Mouse (Mus musculus): Measurements from ENCODE around the gene Srsf9. TPM values are rescaled to one million over a fixed set of nuclear protein-coding genes. Genes with fewer than 3 reads are reported as not detected.

Srsf9 gene
- polyA plus RNA-seq, 1 experiment from 2014 or later = 59.2 TPM

DNA sequence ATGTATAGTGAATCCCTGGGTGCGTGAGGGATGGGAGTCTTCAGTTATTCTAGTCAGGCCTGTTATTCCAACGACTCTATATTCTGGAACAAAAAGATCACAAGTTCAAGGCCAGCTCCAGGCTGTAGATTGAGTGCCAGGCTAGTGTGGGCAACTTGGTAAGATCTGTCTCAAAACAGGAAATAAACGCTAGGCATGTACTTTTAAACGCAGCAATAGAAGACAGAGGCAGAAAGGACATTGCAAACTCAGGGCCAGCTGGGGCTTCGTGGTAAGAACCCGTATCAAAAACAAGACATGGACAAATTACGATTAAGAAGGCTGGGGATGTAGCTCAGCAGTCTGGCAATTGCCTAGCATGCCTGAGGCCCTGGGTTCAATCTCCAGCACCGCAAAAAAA is 32.5 kb downstream of the Srsf9 start:
- WGBS (ENCODE audit: insufficient replicate concordance) = 51% methylated on average over 8 of the region's 8 CpGs
- Histone ChIP-seq H3K36me3 (ENCODE audit: control insufficient read depth, insufficient read depth) (no peaks in the 10 kb centered on the region), H3K9ac (ENCODE audit: low read depth, low read length) (no peak overlapping the region), H3K4me3 (ENCODE audit: low read depth, low read length) (no peak overlapping the region), H3K4me1 (ENCODE audit: control insufficient read depth, low read depth, low read length) (no peaks in the 10 kb centered on the region; the same call in 1 of the 2 replicates), H3K4me2 (ENCODE audit: low read depth, low read length) (no peak overlapping the region), H3K27ac (ENCODE audit: low read length) (no peak overlapping the region), H3K27me3 (ENCODE audit: control insufficient read depth, insufficient read depth, low read depth, low read length) (peaks cover 7% of the 10 kb centered on the region; the same call in 1 of the 2 replicates), H3K9me3 (replicated peaks; ENCODE audit: control insufficient read depth, low read length) (no peaks in the 10 kb centered on the region)
- no peak for ATAC-seq (ENCODE audit: low read depth)

- H3K4me1 ChIP-seq (ENCODE audit: control insufficient read depth, low read depth, low read length) = no peaks in the 10 kb centered on the region; the same call in 1 of the 2 replicates
- WGBS (ENCODE audit: insufficient replicate concordance) = 51% methylated on average over 5 of the region's 5 CpGs
Observed at GRCm38 (mm10) chr5:115359851-115360372, 32.9 kb downstream of the Srsf9 start.

DNA sequence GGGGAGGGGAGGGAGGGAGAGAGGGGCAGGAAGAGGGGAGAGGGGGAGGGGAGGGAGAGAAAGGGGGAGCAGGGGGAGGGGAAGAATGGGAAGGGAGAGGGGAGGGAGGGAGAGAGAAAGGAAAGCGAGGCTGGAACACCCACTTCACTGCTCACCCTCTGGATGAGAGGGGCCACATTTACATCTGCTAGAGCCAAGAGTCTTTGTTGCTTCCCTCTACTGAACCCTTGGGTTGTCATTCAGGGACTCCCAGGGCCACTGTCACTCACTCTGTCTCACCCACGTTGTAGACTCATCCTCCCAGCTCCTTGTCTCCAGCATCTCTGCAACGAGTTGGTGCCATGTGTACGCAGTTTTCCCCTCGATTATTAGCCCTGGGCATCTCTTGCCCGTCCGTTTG is 35.2 kb downstream of the Srsf9 start:
- Histone ChIP-seq H3K4me3 (ENCODE audit: low read depth, low read length) (no peak overlapping the region), H3K4me2 (ENCODE audit: low read depth, low read length) (no peak overlapping the region), H3K4me1 (ENCODE audit: control insufficient read depth, low read depth, low read length) (no peaks in the 10 kb centered on the region; the same call in 1 of the 2 replicates), H3K9me3 (replicated peaks; ENCODE audit: control insufficient read depth, low read length) (no peaks in the 10 kb centered on the region), H3K27ac (ENCODE audit: low read length) (no peak overlapping the region), H3K36me3 (ENCODE audit: control insufficient read depth, insufficient read depth) (no peaks in the 10 kb centered on the region), H3K27me3 (ENCODE audit: control insufficient read depth, insufficient read depth, low read depth, low read length) (peaks cover 7% of the 10 kb centered on the region; the same call in 1 of the 2 replicates), H3K9ac (ENCODE audit: low read depth, low read length) (no peak overlapping the region)
- ATAC-seq (ENCODE audit: low read depth) = no peak
- WGBS (ENCODE audit: insufficient replicate concordance) = 36% methylated on average over 7 of the region's 7 CpGs

More at GRCm38 (mm10) chr5:115359851-115360372, 32.9 kb downstream of the Srsf9 start:
- Histone ChIP-seq H3K9ac (ENCODE audit: low read depth, low read length) (no peak overlapping the region), H3K27me3 (ENCODE audit: control insufficient read depth, insufficient read depth, low read depth, low read length) (peaks cover 7% of the 10 kb centered on the region; the same call in 1 of the 2 replicates), H3K4me3 (ENCODE audit: low read depth, low read length) (no peak overlapping the region), H3K4me2 (ENCODE audit: low read depth, low read length) (no peak overlapping the region), H3K36me3 (ENCODE audit: control insufficient read depth, insufficient read depth) (no peaks in the 10 kb centered on the region), H3K9me3 (replicated peaks; ENCODE audit: control insufficient read depth, low read length) (no peaks in the 10 kb centered on the region), H3K27ac (ENCODE audit: low read length) (no peak overlapping the region)
- no peak for ATAC-seq (ENCODE audit: low read depth)

GRCm38 (mm10) chr5:115362819-115363714 is 36.1 kb downstream of the Srsf9 start:
- H3K4me3 ChIP-seq (ENCODE audit: low read depth, low read length) = no peak overlapping the region
- no peak overlapping the region for H3K9ac ChIP-seq (ENCODE audit: low read depth, low read length)
- no peaks in the 10 kb centered on the region for H3K9me3 ChIP-seq (replicated peaks; ENCODE audit: control insufficient read depth, low read length)
- H3K27ac ChIP-seq (ENCODE audit: low read length) = no peak overlapping the region
- no peaks in the 10 kb centered on the region; the same call in 1 of the 2 replicates for H3K4me1 ChIP-seq (ENCODE audit: control insufficient read depth, low read depth, low read length)
- no peaks in the 10 kb centered on the region for H3K36me3 ChIP-seq (ENCODE audit: control insufficient read depth, insufficient read depth)
- WGBS (ENCODE audit: insufficient replicate concordance) = 24% methylated on average over 17 of the region's 19 CpGs
- H3K27me3 ChIP-seq (ENCODE audit: control insufficient read depth, insufficient read depth, low read depth, low read length) = peaks cover 7% of the 10 kb centered on the region; the same call in 1 of the 2 replicates
- H3K4me2 ChIP-seq (ENCODE audit: low read depth, low read length) = no peak overlapping the region
- ATAC-seq (ENCODE audit: low read depth) = no peak

DNA sequence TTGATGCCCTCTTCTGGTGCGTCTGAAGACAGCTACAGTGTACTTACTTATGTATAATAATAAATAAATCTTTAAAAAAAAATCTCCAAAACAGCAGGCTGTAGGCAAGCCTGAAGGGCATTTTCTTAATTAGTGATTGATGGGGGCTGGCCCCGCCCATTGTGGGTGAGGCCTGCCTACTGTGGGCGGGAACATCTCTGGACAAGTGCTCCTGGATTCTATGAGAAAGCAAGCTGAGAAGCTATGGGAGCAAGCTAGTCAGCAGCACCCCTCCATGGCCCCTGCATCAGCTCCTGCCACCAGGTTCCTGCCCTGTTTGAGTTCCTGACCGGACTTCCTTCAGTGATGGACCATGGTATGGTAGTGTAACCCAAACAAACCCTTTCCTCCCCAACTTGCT is 37.8 kb downstream of the Srsf9 start:
- Histone ChIP-seq H3K9ac (ENCODE audit: low read depth, low read length) (no peak overlapping the region), H3K36me3 (ENCODE audit: control insufficient read depth, insufficient read depth) (no peaks in the 10 kb centered on the region), H3K4me3 (ENCODE audit: low read depth, low read length) (no peak overlapping the region), H3K4me1 (ENCODE audit: control insufficient read depth, low read depth, low read length) (no peaks in the 10 kb centered on the region), H3K9me3 (replicated peaks; ENCODE audit: control insufficient read depth, low read length) (no peaks in the 10 kb centered on the region), H3K27me3 (ENCODE audit: control insufficient read depth, insufficient read depth, low read depth, low read length) (peaks cover 7% of the 10 kb centered on the region; the same call in 1 of the 2 replicates), H3K27ac (ENCODE audit: low read length) (no peak overlapping the region), H3K4me2 (ENCODE audit: low read depth, low read length) (no peak overlapping the region)
- WGBS (ENCODE audit: insufficient replicate concordance) = 59% methylated on average over 4 of the region's 4 CpGs
- ATAC-seq (ENCODE audit: low read depth) = no peak

DNA sequence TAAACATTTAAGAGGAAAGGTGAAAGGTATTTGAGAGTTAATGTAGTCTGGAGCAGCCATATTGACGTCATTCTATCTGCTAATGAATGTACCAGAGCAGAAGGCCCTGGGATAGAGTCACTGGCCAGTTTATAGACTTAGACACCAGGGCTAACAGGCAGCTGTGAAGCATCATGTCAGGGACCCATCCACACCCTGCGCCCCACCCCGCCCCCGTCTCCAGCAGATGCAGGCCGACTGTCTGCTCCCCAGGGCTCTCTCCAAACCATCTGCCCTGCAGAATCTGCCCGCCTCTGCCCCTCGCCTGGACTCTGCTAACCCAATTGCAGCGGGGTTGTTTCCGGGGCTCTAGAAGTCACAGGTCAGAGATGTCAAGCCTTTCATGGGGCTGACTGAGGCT is 44.8 kb downstream of the Srsf9 start:
- no peak for ATAC-seq (ENCODE audit: low read depth)
- Histone ChIP-seq H3K27ac (ENCODE audit: low read length) (no peak overlapping the region), H3K36me3 (ENCODE audit: control insufficient read depth, insufficient read depth) (no peaks in the 10 kb centered on the region), H3K9me3 (replicated peaks; ENCODE audit: control insufficient read depth, low read length) (no peaks in the 10 kb centered on the region), H3K27me3 (ENCODE audit: control insufficient read depth, insufficient read depth, low read depth, low read length) (peaks cover 9% of the 10 kb centered on the region), H3K4me3 (ENCODE audit: low read depth, low read length) (no peak overlapping the region), H3K4me1 (ENCODE audit: control insufficient read depth, low read depth, low read length) (no peaks in the 10 kb centered on the region), H3K4me2 (ENCODE audit: low read depth, low read length) (no peak overlapping the region), H3K9ac (ENCODE audit: low read depth, low read length) (no peak overlapping the region)
- 47% methylated on average over 9 of the region's 9 CpGs for WGBS (ENCODE audit: insufficient replicate concordance)

GRCm38 (mm10) chr5:115373441-115374203 is 46.6 kb downstream of the Srsf9 start:
- Histone ChIP-seq H3K27me3 (ENCODE audit: control insufficient read depth, insufficient read depth, low read depth, low read length) (peaks cover 9% of the 10 kb centered on the region), H3K4me3 (ENCODE audit: low read depth, low read length) (no peak overlapping the region), H3K4me1 (ENCODE audit: control insufficient read depth, low read depth, low read length) (no peaks in the 10 kb centered on the region), H3K9ac (ENCODE audit: low read depth, low read length) (no peak overlapping the region), H3K27ac (ENCODE audit: low read length) (no peak overlapping the region), H3K4me2 (ENCODE audit: low read depth, low read length) (no peak overlapping the region), H3K36me3 (ENCODE audit: control insufficient read depth, insufficient read depth) (no peaks in the 10 kb centered on the region), H3K9me3 (replicated peaks; ENCODE audit: control insufficient read depth, low read length) (no peaks in the 10 kb centered on the region)
- WGBS (ENCODE audit: insufficient replicate concordance) = 23% methylated on average over 26 of the region's 26 CpGs
- no peak for ATAC-seq (ENCODE audit: low read depth)

DNA sequence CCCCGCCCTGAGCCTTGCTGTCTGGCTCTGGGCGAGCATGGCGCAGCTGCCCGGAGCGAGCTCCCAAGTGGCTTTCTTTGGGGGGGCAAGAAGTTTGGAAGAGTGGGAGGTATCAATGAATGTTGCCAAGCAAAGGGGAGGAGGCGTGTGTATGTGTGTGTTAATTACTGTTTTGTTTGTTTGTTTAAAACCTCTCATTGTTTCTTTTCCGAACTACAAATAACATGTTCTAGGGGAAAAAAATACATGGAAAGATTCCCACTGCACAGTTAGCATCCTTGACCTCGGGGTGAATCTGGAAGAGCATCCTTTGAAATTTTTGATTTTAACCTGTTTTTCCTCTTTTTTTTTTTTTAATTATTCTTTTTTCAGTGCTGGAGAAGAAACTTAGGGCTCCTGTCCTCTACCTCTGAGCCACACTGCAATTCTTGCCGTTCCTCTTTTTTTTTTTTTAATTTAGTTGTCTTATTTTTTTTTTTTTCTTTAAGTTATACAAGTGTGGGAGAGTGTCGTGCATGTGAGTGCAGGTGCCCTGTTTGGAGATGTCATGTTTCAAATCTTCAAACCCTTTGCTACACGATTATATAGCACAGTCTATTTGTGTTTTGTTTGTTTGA is 47.3 kb downstream of the Srsf9 start:
- Histone ChIP-seq H3K9me3 (replicated peaks; ENCODE audit: control insufficient read depth, low read length) (no peaks in the 10 kb centered on the region), H3K4me1 (ENCODE audit: control insufficient read depth, low read depth, low read length) (no peaks in the 10 kb centered on the region), H3K4me3 (ENCODE audit: low read depth, low read length) (no peak overlapping the region), H3K27me3 (ENCODE audit: control insufficient read depth, insufficient read depth, low read depth, low read length) (peaks cover 9% of the 10 kb centered on the region), H3K9ac (ENCODE audit: low read depth, low read length) (no peak overlapping the region), H3K4me2 (ENCODE audit: low read depth, low read length) (no peak overlapping the region), H3K36me3 (ENCODE audit: control insufficient read depth, insufficient read depth) (no peaks in the 10 kb centered on the region), H3K27ac (ENCODE audit: low read length) (no peak overlapping the region)
- WGBS (ENCODE audit: insufficient replicate concordance) = 18% methylated on average over 11 of the region's 11 CpGs
- no peak for ATAC-seq (ENCODE audit: low read depth)

Measured in liver, embryonic 16.5 days (tissue).